Mouse (Mus musculus) CD4-positive, CD25-positive, alpha-beta regulatory T cell, adult 4 months (primary cell): ENCODE measurements around the gene 1600002K03Rik. TPM values are rescaled to one million over a fixed set of nuclear protein-coding genes. Genes with fewer than 3 reads are reported as not detected.
A peak's percentile ranks its signal among the peaks of the same experiment; 100 is the strongest.

Experiments used
- ATAC-seq: one replicate; pipeline ENCODE4 v1.8.0; 2017
- polyA plus RNA-seq, 2 experiments: library from polyadenylated mRNA; unstranded; fragments of 100-300 nt; shearing (Covaris generic); gene quantifications; one replicate each; pipeline ENCODE4 v1.2.1; 2017

Gene 1600002K03Rik
- polyA plus RNA-seq, 2 experiments from 2014 or later = 21.6 to 23.5 TPM

DNA sequence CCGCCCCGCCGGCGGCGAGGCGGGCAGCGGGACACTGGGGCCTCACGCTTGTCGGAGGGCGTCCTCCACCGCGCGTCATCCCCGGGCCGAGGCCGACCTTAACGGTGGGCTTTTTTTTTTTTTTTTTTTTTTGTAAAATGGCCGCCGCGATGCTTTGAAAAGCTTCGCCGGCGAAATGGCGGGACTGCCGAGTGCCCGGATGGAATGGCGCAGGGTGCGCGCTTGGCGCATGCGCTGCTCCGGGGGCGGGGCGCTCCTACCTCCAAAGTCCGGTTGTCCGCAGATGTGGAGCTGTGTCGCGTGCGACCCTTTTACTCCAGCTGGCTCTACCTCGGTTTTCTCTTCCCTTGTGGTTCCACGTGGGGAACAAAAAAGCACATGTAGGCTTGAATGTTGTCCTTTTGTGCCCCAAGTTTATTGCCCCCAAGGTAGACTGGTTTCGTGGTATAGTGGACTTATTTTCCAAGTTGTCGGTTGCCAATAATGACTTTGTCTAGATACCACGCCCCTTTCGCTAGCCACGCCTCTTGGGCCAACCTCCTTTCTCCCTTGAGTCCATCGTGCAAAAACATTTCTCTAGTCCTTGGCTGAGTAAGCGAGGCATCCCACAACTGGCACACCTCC, 4.6 kb upstream of the 1600002K03Rik start:
- no peak for ATAC-seq

DNA sequence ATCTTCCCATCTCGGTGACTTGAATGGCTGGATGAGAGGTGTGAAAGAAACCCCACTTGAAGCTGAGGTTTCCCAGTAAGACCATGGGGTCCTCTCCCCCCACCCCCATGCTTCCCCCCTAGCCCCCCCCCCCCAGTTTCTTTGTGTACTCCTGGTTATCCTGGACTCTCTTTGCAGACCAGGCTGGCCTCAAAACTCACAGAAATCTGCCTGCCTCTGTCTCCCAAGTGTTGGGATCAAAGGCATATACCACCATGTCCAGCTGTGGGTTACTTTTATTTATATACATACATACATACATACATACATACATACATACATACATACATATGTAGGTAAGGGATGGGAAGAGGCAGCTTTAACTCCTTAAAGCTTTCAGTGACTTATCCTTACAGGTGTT, 3.7 kb upstream of the 1600002K03Rik start:
- no peak for ATAC-seq

DNA sequence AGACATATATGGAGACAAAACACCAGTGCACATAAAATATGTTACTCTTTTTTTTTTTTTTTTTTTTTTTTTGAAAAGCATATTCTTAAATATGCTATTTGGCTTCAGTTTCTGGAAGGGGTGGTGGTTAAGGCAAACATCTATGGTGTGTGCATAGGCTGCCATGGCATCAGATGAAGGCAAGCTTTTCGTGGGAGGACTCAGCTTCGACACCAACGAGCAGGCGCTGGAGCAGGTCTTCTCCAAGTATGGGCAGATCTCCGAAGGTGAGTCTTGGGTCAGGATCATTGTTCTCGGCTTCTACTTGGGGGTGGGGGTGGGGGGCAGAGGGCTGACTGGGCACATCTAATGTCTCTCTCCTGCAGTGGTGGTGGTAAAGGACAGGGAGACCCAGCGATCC, 3.1 kb upstream of the 1600002K03Rik start:
- no peak for ATAC-seq

DNA sequence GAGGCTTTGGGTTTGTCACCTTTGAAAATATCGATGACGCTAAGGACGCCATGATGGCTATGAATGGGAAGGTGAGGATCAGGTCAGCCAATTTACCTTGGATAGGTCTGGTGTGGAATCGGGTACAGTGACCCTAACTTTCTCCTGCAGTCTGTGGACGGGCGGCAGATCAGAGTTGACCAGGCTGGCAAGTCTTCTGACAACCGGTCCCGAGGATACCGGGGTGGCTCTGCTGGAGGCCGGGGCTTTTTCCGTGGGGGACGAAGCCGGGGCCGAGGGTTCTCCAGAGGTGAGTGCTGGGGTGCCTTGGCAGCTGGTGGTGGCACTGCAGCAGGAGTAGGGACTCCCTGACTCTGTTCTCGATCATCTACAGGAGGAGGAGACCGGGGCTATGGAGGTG, 2.7 kb upstream of the 1600002K03Rik start:
- ATAC-seq = no peak

DNA sequence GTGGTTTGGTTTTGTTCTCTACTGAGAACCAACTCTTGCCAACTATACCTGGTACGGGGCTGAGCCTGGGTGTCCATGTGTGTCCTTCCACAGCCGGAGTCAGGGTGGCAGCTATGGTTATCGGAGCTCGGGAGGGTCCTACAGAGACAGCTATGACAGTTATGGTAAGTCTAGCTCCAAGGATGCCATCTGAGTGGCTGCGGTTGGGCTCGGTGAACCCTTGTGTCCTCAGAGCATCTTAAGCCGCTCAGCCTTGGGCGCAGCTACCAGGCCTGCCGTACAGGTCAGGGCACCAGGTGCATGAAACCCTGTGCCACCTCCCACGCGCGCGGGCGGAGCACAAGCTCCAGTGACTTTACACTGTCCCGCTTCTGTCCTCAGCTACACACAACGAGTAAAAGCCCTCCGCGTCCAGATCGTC, 2.1 kb upstream of the 1600002K03Rik start:
- ATAC-seq = no peak

DNA sequence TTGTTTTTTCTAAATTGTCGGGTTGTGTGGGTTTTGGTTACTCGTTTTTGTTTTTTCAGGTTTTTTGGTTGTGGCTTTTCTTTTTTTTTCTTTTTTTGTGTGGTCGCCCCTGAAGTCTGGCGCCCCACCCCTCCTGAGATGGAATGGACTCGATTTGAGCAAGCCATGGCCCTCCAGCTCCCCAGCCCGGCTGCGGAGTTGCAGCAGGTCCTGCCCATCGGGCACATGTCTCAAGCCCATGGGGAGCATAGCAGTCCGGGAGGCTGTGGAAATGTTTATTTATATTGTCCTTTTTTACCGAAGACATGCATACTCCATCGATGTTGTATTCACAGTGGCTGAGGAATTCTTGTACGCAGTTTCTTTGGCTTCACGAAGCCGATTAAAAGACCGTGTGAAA, 1.5 kb upstream of the 1600002K03Rik start:
- no peak for ATAC-seq

DNA sequence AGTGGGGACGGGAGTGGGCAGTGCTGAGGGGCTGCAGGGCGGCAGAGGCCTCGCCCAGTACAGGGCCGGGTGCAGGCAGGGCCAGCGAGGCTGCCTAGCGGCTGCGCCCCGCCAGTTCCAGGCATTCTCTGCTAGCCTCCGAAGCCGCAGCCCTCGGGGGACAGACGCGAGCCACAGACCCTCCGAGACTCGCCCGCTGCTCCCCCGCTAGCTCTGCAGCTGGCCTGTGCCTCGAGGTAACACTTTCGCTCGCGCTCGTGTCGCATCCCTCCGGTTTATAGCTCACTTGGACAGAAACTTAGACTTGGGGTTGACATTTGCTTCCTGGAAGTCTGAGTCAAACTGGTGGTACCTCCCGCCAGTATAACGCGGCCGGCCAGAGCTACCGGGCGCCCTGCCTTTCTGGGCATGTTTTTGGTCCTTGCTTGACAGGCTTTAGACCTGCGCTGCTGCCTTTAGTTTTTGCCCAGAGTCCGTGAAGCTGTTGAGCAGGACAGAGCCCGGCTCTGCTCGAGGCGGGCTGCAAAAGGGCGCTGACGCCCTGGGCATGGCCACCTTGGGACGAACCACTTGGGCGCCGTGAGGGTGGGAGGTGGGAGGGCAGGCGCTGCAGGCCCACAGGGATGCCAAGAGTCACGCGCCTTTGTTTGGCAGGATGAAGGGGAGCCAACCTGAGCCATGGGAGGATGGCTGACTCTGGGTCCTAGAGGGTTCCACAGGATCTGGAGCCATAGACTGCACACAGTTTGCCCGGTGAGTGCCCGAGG, 801 bp upstream of the 1600002K03Rik start:
- no peak for ATAC-seq

DNA sequence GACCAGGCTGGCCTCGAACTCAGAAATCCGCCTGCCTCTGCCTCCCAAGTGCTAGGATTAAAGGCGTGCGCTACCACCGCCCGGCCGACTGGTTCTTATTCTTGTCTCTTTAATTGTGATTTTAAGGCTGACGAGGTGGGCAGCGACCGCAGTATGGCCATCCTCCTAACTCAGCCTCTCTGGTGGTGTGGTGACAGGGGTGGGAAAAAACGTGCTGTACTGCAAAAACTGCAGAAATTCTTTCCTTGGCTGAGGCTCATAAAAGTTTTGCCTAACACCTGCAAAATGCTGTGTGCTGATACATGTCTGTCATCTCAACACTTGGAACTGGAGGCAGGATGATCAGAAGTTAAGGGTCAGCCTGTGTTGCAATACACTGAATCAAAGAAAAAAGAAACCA, 614 bp downstream of the 1600002K03Rik start:
- no peak for ATAC-seq

DNA sequence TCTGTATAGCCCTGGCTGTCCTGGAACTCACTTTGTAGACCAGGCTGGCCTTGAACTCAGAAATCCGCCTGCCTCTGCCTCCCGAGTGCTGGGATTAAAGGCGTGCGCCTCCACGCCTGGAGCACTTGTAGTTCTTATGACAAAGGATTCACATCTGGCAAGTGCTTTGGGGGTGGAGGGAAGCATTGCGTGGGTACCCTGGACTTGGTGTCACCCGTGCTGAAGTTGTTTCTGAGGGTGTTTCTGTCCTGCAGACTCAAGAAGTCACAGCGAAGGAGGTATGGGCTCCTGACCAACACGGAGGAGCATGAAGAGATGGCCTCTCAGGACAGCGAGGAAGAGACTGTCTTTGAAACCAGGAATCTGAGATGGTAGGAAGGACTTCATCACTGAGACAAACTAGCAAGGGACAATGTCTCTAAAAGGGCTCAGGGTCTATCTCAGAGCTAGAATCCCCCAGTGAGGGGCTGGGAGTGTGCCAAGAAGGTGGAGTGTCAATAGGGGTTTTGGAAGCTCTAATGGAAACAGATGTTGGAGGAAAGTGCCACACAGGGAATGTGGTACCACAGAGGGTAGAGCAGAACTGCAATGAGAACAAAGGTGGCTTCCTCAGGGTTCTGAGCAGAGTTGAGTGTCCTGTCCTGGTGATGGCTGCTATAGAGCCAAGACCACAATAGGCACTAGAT, 1.4 kb downstream of the 1600002K03Rik start:
- no peak for ATAC-seq

DNA sequence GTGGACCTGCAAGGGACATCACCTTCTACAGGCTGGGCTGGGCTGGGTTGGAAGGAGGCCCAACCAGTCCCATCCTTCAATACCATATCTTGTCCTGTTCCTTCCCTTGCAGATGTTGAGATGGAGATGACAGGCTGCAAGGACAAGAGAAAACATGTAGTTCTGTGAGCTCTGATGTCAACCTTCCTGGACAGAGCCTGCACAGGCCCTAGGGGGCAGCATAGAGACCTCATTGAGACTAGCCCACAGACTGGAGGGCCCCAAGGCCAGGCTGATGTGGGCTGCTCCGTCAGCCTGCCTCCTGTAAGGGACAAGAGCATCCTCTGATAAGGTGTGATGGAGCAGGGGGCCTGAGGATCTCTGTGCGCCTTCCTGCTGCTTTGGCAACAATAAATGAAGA, 2.0 kb downstream of the 1600002K03Rik start:
- no peak for ATAC-seq

DNA sequence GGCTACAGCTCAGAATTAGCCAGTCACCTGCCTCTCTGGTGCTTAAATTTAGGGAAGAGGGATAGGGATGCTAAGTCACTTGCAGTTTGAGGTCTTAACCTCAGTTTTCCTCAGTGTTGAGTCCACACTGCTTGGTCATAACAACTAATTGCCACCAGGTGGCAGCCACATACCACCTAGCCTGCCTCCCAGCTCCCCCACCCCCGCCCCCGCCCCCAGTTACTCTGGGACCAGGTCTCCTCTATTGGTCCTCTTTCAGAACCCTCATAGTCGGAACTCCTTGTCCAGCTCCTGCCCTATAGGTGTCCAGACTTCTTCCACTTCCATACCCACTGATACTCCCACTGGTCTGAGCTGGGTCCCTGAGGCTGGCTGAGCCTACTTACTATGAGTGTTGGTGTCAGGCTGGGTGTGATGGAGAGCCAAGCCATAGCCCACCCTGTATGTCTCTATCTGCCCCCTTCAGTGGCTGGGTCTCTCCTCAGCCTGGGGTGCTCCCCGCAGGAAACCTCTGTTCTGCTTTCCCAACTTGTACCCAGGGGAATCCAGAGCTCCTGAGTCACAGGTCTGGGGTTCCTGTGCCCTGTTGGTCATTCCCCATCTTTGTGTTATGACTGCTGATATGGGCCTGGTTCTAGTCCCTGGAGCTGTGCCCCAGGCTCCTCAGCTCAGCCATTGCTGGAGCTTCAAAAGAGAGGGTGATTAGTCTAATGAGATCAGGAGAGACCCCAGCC, 3.0 kb downstream of the 1600002K03Rik start:
- no peak for ATAC-seq

DNA sequence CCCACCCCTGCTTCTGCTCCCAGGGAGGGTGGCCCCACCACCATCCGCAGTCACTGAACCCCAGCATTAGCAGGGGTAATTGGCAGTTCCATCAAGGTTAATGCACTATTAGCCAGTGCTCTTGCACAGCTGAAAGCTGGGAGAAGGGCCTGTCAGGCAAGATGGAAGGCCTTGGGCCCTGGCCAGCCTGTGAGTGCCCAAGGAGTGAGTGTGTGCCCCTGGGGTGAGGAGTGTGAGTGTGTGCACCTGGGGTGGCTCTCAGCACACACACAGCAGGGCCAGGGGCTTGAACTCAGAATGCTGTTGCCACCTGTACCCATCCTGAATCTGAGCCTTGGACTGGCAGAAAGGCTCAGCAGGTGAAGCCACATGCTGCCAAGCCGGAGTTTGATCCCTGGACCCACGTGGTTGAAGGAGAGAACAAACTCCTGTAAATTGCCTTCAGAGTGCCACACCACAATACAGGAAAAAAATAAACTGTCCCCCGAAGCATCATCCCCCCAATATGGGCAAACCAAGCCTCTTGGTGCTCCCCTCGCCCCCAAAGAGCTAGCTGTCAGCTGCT, 3.6 kb downstream of the 1600002K03Rik start:
- ATAC-seq = no peak

DNA sequence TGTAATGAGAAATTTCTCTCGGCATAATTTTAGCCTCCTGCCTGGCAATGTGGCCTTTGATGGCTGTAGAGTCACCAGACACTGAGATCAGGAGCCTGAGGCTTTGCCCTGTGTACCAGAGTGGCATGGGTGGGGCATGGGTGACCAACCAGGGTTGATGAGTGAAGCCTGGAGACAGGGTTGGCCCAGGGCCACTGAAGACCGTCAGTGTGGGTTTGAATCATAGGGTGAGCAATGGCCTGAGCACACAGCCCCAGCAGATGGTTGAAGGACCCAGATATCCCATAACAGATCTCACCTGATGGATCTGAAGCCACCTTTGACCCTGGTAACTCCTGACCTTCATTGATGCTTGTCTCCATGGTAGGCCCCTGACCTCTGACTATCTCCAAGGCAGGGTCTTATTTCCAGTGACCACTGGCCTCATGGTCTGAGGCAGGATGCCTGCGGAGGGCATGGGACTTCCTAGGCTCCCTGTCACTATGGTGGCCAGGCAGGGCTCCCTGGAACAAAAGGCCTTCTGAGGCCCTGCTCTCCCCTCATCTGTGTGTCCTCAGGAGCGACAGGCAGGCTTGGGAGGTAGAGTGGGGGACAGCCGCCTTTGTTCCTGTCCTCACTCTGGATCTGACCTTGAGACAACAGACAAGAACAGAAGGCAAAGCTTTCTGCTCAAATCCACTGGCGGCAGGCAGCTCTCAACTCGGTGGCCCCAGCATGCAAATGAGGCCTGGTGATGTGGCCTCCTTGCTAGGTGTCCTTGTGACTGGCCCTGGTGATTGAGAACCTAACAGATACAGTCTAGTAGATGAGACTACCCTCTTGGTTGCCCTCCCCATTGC, 4.9 kb downstream of the 1600002K03Rik start:
- no peak for ATAC-seq

DNA sequence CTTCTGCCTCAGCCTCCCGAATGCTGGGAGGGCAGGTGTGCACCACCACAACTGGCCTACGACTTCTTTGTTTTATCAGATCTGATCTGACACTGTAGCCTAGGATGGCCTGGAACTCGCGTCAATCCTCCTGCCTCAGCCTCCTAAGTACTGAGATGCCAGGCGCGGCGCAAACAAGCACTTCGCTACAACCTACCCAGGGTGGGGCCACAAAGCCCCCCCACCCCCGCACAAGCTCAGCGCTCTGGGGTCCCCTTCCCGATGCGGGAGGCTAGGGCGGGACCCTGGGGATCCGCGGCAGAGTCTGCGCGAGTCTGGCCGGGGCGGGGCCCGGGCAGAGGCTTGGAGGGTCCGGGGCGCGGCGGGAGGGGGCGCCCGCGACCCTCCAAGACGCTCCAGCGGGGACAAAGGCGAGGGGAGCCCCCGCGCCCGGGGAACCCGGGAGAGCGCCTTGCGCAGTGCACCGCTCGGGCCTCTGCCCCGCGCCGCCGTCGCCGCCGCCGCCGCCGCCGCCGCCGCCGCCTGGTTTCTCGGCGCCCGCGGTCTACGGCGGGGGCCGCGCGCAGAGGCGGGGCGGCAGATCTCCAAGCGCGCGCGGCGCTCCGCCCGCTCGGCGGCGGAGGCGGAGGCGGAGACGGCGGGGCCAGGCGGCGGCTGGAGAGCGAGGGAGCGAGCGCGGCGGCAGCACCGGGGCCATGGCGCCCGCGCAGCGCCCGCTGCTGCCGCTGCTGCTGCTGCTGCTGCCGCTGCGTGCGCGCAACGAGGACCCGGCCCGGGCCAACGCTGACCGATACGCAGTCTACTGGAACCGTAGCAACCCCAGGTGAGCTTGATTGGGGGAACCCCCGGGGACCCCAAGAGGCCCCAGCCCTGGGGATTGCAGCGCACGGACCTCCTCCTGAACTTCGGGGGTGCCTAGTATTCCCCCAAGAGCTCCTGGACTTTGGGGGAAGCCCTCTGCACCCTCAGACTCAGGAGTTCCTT, 6.6 kb downstream of the 1600002K03Rik start, which contains the start of gene Efna2:
Gene Efna2, plus strand, starts transcription at position 415 of the 984 bp plus-strand sequence.
- ATAC-seq = peak; percentile 23

DNA sequence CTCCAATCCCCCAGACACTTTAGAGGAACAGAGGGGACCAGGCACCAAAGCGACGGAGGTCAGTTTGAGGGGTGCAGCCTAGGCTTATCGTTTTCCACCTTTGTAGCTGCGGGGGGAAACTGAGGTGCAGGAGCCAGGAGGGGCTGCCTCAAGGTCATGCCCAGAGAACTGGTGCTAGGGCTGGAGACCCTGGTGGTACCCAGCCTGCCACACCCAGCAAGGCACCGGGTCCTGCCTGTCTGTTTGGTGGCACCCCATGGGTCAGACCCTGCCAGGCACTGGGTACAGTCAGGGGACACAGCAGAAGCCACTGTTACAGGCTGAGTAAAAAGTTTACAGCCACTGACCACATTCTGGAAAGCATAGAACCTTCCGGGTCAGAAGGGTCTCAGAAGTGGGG, 7.5 kb downstream of the 1600002K03Rik start:
- ATAC-seq = no peak

DNA sequence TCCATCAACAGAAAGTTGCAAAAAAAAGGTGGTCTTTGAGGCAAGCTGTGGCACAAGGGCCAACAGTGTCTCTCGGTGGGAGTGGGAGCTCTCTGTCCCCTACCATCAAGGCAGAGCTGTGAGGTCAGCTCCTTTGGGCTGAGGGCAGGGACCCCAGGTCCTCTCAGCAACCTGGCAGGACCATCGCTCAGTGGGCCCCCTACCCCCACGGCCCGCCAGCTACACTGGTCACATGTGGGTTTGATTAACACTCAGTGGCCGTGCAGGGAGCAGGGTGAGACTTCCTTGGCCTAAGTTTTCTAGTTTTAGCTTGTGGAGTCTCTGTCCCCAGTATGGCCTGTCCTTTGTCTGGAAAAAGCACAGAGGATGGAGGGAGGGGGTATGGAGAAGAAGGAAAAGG, 8.1 kb downstream of the 1600002K03Rik start:
- ATAC-seq = no peak

DNA sequence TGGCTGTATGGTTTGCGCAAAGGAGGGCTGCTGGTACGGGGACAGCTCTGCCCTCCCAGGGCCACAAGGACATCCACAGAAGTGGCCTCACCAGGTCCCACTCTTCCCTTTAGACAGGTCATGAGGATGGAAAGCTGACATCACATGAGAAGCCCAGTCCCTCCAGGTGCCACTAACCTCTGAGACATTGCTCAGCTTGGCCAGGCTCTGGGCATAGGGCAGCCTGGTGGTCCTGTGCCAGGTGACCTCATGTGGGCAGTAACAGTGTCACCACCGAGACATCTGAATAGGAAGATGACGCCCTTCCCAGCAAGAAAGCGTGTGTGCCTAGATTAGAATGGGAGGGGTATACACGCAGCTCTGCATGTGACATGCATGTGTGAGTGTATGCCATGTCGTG, 9.8 kb downstream of the 1600002K03Rik start:
- ATAC-seq = no peak

DNA sequence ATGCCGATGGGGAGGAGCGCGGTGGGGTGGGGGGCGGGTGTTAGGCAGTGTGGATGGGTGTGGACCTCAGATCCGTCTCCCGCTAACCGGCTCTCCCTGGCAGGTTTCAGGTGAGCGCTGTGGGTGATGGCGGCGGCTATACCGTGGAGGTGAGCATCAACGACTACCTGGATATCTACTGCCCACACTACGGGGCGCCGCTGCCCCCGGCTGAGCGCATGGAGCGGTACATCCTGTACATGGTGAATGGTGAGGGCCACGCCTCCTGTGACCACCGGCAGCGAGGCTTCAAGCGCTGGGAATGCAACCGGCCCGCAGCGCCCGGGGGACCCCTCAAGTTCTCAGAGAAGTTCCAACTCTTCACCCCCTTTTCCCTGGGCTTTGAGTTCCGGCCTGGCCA, 13.9 kb downstream of the 1600002K03Rik start:
- ATAC-seq = no peak

DNA sequence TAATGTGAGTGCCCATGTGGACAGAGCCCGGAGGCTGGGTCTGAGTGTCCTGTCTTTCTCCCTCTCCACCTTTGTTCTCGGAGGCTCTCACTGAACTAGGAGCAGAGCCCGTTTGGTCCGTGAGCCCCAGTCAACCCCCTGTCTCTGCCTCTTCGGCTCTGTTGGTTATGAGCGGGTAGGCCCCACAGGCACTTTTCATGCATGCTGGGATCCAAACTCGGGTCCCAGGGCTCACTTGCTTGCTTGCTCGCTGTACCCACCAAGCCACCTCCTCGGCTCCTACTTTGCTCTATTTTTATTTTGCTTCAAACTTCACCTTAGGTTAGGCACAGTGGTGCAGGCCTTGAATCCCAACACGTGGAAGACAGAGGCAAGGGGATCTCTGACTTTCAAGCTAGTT, 15.0 kb downstream of the 1600002K03Rik start:
- no peak for ATAC-seq

DNA sequence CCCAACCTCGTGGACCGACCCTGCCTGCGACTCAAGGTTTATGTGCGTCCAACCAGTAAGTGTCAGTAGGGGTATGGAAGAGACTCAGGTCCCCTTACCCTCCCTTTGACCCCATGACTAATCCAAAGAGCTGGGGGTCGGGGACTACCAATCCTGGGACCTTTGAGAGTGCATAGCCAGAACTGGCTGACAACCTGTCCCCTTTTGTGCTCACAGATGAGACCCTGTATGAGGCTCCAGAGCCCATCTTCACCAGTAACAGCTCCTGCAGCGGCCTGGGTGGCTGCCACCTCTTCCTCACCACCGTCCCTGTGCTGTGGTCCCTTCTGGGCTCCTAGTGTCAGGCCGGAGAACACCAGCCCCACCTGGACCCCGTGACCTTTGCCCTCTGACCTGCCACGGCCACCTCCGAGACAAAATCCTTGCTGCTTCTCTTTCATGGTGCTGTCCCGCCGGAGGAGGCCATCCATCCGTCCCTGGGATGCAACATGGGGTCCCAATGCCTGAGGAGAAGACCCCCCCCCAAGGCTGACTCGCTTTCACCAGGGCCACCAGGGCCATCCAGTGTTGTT, 15.8 kb downstream of the 1600002K03Rik start:
- ATAC-seq = no peak
